Mouse (Mus musculus) liver, embryonic 16.5 days (tissue): Measurements from ENCODE around the gene Celsr1. TPM values are rescaled to one million over a fixed set of nuclear protein-coding genes. Genes with fewer than 3 reads are reported as not detected.

ENCODE experiments used
- ATAC-seq: fragments of 200-750 bp; cut with Nextera tagmentation; 2 replicates; pipeline ENCODE4 v1.8.0; 2017; ENCODE audit warnings: low read depth, mild to moderate bottlenecking, moderate number of reproducible peaks, moderate library complexity
- H3K27ac ChIP-seq: fragments of 300-500 bp; sonication (generic); 2 replicates; pipeline ENCODE4 v1.5.1; 2014; ENCODE audit warnings: mild to moderate bottlenecking, low read length
- H3K27me3 ChIP-seq: fragments of 300-500 bp; sonication (generic); 2 replicates; pipeline ENCODE4 v1.6.1; 2014; ENCODE audit warnings: low read depth, low read length, mixed read lengths; ENCODE audit not compliant: control insufficient read depth, insufficient read depth
- H3K36me3 ChIP-seq: fragments of 300-500 bp; sonication (generic); 2 replicates; pipeline ENCODE4 v1.6.1; 2014; ENCODE audit warnings: mild to moderate bottlenecking; ENCODE audit not compliant: control insufficient read depth, insufficient read depth
- H3K4me1 ChIP-seq: fragments of 300-500 bp; sonication (generic); 2 replicates; pipeline ENCODE4 v1.6.1; 2014; ENCODE audit warnings: low read depth, low read length, mixed read lengths; ENCODE audit not compliant: control insufficient read depth
- H3K4me2 ChIP-seq: fragments of 300-500 bp; sonication (generic); 2 replicates; pipeline ENCODE4 v1.6.1; 2014; ENCODE audit warnings: low read depth, low read length, mixed read lengths
- H3K4me3 ChIP-seq: fragments of 300-500 bp; sonication (generic); 2 replicates; pipeline ENCODE4 v1.5.1; 2014; ENCODE audit warnings: low read depth, mild to moderate bottlenecking, low read length
- H3K9ac ChIP-seq: fragments of 300-500 bp; sonication (generic); 2 replicates; pipeline ENCODE4 v1.6.1; 2014; ENCODE audit warnings: low read depth, low read length
- H3K9me3 ChIP-seq: fragments of 300-500 bp; sonication (generic); replicated peaks from 2 replicates; pipeline ENCODE4 v1.6.1; 2016; ENCODE audit warnings: low read length; ENCODE audit not compliant: control insufficient read depth
- whole genome bisulfite sequencing: fragments of 180-500 bp; shearing (Covaris S2); extraction: QIAGEN DNeasy Blood & Tissue Kit; methylation state at CpG from one replicate; pipeline ENCODE4 v1.1.7; 2014; ENCODE audit not compliant: insufficient replicate concordance; 5-methylcytosine and 5-hydroxymethylcytosine counted together
- polyA plus RNA-seq: library from polyadenylated mRNA; unstranded; fragments of >200 nt; fragmentation: Nextera tagmentation; extraction: Ambion mirVana; gene quantifications from 2 replicates; pipeline ENCODE4 v1.2.1, GENCODE M21; 2015

The Celsr1 gene
- polyA plus RNA-seq, 1 experiment from 2014 or later, result 0.09 TPM

- WGBS, result 23% methylated on average over 13 of the region's 13 CpGs
- Histone ChIP-seq H3K4me3 (no peak overlapping the region), H3K27ac (no peak overlapping the region), H3K9me3 (no peaks in the 10 kb centered on the region), H3K27me3 (no peaks in the 10 kb centered on the region; the same call in 1 of the 2 replicates), H3K9ac (no peak overlapping the region), H3K4me2 (0 out of 2 replicates have a peak overlapping the region, but pooled peaks have one; percentile 15), H3K36me3 (no peaks in the 10 kb centered on the region), H3K4me1 (peaks cover 10% of the 10 kb centered on the region)
- ATAC-seq, result peak; percentile 73
These were observed 17.6 kb downstream of the Celsr1 start for GRCm38 (mm10) chr15:86015860-86016541.

- Histone ChIP-seq H3K27me3 (no peaks in the 10 kb centered on the region; the same call in 1 of the 2 replicates), H3K4me1 (peaks cover 10% of the 10 kb centered on the region), H3K4me3 (no peak overlapping the region), H3K36me3 (no peaks in the 10 kb centered on the region), H3K27ac (no peak overlapping the region), H3K9me3 (no peaks in the 10 kb centered on the region), H3K4me2 (no peak overlapping the region), H3K9ac (no peak overlapping the region)
- WGBS, result 63% methylated on average over 7 of the region's 7 CpGs
- ATAC-seq, result no peak
These were observed 18.6 kb downstream of the Celsr1 start for GRCm38 (mm10) chr15:86015026-86015425.

GRCm38 (mm10) chr15:86013656-86014055 is 19.9 kb downstream of the Celsr1 start:
- Histone ChIP-seq H3K4me3 (no peak overlapping the region), H3K4me2 (no peak overlapping the region), H3K36me3 (no peaks in the 10 kb centered on the region), H3K27ac (no peak overlapping the region), H3K9me3 (no peaks in the 10 kb centered on the region), H3K9ac (no peak overlapping the region), H3K27me3 (no peaks in the 10 kb centered on the region; the same call in 1 of the 2 replicates), H3K4me1 (peaks cover 10% of the 10 kb centered on the region)
- 39% methylated on average over 10 of the region's 10 CpGs for WGBS
- no peak for ATAC-seq

- no peak overlapping the region for H3K27ac ChIP-seq
- 44% methylated on average over 2 of the region's 2 CpGs for WGBS
- no peak overlapping the region for H3K4me3 ChIP-seq
- no peak overlapping the region for H3K4me2 ChIP-seq
- no peak overlapping the region for H3K9ac ChIP-seq
- H3K27me3 ChIP-seq, result no peaks in the 10 kb centered on the region; the same call in 1 of the 2 replicates
- no peak for ATAC-seq
- no peaks in the 10 kb centered on the region for H3K9me3 ChIP-seq
- no peaks in the 10 kb centered on the region for H3K36me3 ChIP-seq
- H3K4me1 ChIP-seq, result peaks cover 10% of the 10 kb centered on the region
These were observed 20.4 kb downstream of the Celsr1 start for GRCm38 (mm10) chr15:86013130-86013529.

GRCm38 (mm10) chr15:86007690-86008121 is 25.9 kb downstream of the Celsr1 start:
- ATAC-seq, result no peak

GRCm38 (mm10) chr15:86005691-86006525 is 27.7 kb downstream of the Celsr1 start:
- Histone ChIP-seq H3K4me3 (no peak overlapping the region), H3K4me1 (no peaks in the 10 kb centered on the region), H3K27me3 (no peaks in the 10 kb centered on the region), H3K36me3 (no peaks in the 10 kb centered on the region), H3K27ac (no peak overlapping the region), H3K9me3 (no peaks in the 10 kb centered on the region), H3K9ac (no peak overlapping the region), H3K4me2 (no peak overlapping the region)
- ATAC-seq, result no peak
- WGBS, result 42% methylated on average over 11 of the region's 11 CpGs

More at GRCm38 (mm10) chr15:86007690-86008121, 25.9 kb downstream of the Celsr1 start:
- Histone ChIP-seq H3K27ac (no peak overlapping the region), H3K4me1 (no peaks in the 10 kb centered on the region), H3K27me3 (no peaks in the 10 kb centered on the region; the same call in 1 of the 2 replicates), H3K36me3 (no peaks in the 10 kb centered on the region), H3K9ac (no peak overlapping the region), H3K9me3 (no peaks in the 10 kb centered on the region), H3K4me2 (no peak overlapping the region), H3K4me3 (no peak overlapping the region)
- WGBS, result 20% methylated on average over 6 of the region's 6 CpGs

GRCm38 (mm10) chr15:86004048-86004447 is 29.5 kb downstream of the Celsr1 start:
- Histone ChIP-seq H3K4me2 (no peak overlapping the region), H3K27me3 (no peaks in the 10 kb centered on the region), H3K9me3 (no peaks in the 10 kb centered on the region), H3K4me3 (no peak overlapping the region), H3K27ac (no peak overlapping the region), H3K9ac (no peak overlapping the region), H3K4me1 (no peaks in the 10 kb centered on the region), H3K36me3 (no peaks in the 10 kb centered on the region)
- 80% methylated on average over 3 of the region's 3 CpGs for WGBS
- no peak for ATAC-seq

GRCm38 (mm10) chr15:86000706-86001292 is 32.8 kb downstream of the Celsr1 start:
- Histone ChIP-seq H3K9ac (no peak overlapping the region), H3K27ac (no peak overlapping the region), H3K4me1 (no peaks in the 10 kb centered on the region), H3K36me3 (no peaks in the 10 kb centered on the region), H3K27me3 (no peaks in the 10 kb centered on the region), H3K9me3 (no peaks in the 10 kb centered on the region), H3K4me3 (no peak overlapping the region), H3K4me2 (no peak overlapping the region)
- WGBS, result 72% methylated on average over 5 of the region's 5 CpGs
- no peak for ATAC-seq
